Mouse (Mus musculus): ENCODE results near the gene Rasgef1b.

Gene Rasgef1b

DNA sequence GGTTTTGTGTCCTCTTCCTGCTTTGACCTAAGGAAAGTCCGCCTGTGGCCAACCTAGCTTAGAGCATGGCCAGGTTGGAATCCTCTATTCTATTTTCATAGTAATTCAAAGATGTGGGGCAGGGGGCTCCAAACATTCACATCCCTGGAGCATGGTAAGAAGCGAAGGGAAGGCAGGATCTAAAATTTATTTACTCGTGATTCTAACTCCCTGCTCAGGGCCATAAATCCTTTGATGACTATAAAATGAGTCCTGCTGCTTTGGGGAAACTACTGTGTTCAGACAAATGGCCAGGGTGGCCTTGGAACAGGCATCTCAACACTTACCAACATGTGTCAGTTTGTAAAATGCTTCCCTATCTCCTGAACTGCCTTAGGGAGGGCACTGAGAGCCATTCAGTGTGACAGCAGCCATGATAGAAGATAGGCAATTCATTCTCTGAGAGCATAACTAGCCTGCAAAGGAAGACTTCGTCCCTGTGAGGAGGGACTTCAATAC, 470.8 kb downstream of the Rasgef1b start:
- no peak for DNase-seq (ENCODE audit: low read depth, low spot score)

DNA sequence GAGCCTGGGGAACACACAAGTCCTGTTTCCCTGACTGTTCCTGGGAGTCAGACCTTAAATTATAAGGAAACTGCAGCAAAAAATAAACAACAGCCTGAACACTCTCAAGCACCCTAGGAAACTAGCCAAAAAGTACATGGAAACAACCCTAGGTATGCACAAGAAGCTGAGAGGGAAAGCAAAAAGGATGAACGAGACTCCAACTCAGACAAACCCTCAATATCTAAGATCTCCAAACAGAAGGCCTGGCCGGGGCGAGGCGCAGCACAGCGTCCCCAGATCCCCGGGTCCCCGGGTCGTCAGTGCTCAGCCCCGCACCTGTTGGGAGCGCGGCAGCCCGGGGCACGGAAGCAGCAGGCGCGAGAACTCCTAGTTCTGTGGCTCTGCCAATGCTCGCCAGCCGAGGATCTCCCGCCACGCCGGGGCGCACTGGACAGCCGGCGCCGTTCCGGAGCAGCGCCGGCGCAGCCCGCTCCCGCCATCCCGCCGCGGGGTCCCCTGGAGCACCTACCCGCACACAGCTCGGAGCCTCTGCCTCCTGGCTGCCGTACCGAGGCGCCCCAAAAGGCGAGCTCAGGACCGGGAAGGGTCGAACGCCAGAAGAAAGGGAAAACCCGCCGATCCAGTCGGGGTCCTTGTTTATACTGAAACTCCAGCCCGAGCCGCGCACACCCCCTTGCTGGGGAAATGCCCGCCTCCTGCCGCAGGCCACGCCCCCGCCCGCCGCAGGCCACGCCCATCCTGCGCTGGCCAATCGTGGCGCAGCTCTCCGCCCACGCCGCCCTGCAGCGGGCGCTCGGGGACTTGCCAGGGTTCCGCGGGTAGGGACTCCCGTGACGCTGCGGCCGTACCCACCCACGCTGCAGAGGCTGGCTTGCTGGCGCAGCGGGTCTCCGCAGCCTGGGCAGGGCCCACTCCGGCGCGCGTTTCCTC, 476.4 kb downstream of the Rasgef1b start:
- peak; percentile 86 for DNase-seq (ENCODE audit: low read depth, low spot score)

DNA sequence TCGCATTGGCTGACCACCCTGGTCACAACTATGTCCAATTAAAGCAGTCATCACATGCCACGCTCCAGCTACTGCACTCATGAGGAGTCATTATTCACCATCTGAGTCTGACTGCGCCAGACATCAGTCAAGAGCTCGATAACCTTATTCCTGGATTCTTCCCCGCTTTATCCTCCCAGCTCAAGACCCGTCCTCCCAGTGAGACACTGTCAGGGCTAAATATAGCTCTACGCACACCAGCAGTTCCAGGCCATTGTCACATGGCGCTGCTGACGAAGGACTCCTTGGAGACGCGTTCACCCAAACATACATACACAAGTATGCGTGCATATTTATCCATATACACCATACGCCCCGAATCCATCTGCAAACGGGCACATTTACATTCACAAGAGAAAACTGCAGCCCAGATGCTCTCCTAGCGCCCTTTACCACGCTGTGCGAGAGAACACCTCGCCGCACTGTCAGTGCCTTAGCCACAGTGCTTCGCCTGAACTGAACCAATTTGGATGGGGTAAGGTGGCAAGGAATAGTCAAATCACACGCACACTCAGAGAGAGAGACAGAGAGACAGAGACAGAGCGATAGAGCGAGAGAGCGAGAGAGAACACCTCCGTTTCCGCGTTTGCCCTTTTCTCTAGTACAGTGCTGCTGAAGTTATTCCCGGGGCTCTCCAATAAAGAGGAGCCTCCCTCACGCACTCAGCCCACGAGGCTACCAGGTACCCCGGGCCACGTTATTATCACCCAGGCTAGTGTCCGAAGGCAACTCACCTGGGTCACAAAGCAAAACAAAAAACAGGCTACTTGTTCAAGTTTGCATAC, 477.3 kb downstream of the Rasgef1b start:
- no peak for DNase-seq (ENCODE audit: low read depth, low spot score)

- DNase-seq (ENCODE audit: low read depth, low spot score): no peak
These were observed 478.0 kb downstream of the Rasgef1b start for GRCm38 (mm10) chr5:99250820-99251219.

GRCm38 (mm10) chr5:99248501-99248900, 480.4 kb downstream of the Rasgef1b start:
- peak; percentile 81 for DNase-seq (ENCODE audit: low read depth, low spot score)

DNA sequence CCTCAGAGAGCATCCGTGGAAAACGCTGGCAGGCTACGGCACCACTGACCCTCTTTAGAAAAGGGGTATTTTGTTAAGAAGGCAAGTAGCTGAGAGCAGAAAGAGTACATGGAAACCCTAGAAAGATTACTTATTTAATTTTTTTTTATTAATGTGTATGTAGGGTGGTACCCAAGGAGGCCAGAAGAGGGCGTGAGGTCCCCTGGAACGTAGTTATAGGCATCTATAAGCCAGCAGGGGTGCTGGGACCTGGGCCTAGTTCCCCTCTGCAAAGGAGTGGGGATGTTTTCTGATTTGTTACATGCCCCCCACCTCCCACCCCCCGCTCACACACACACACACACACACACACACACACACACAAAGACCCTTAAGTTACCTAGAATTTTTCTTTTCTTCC, 480.9 kb downstream of the Rasgef1b start:
- DNase-seq (ENCODE audit: low read depth, low spot score): no peak

DNA sequence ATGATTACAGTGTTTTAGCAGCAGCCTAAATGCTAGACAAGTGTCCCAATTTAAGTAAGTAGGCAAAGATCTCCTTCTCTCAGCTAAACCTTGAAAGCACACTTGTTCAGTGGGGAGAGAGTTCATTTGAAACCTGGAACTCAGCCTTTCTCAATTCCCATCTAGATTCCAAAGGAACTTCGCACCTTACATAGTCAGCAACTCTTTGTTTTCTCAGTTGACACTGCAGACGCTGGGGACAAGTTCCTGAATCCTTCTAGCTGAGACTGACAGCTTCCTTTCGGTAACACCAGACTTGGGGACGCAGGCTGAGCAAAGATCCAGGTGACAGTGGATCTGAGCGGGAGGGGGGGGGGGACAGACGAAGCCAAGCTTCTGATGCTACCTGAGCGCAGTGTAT, 481.4 kb downstream of the Rasgef1b start:
- DNase-seq (ENCODE audit: low read depth, low spot score): no peak

GRCm38 (mm10) chr5:99246972-99247371, 481.9 kb downstream of the Rasgef1b start:
- no peak for DNase-seq (ENCODE audit: low read depth, low spot score)

- DNase-seq (ENCODE audit: low read depth, low spot score): no peak
These were observed 486.7 kb downstream of the Rasgef1b start for GRCm38 (mm10) chr5:99241988-99242740.

DNA sequence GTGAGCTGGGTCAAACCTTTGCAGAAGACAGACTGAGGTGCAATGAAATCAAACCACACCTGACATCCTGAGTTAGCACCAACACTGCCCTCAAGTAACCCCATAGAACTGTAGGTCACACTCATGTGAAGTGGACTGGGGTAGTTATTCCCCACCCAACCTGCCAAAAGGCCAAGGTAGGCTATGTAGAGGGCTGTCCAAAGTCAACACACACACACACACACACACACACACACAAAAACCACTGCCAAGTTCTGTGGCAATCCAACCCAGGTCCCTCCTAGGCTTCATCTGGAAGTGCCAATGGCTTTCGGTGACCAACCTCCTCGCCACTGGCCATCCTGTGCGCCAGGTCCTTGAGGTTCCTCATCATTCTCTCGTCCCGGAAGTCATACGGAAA, 488.4 kb downstream of the Rasgef1b start:
- DNase-seq (ENCODE audit: low read depth, low spot score): no peak

GRCm38 (mm10) chr5:99239677-99240076, 489.2 kb downstream of the Rasgef1b start:
- DNase-seq (ENCODE audit: low read depth, low spot score): no peak

- DNase-seq (ENCODE audit: low read depth, low spot score): no peak
These were observed 490.7 kb downstream of the Rasgef1b start for GRCm38 (mm10) chr5:99238150-99238549.

DNA sequence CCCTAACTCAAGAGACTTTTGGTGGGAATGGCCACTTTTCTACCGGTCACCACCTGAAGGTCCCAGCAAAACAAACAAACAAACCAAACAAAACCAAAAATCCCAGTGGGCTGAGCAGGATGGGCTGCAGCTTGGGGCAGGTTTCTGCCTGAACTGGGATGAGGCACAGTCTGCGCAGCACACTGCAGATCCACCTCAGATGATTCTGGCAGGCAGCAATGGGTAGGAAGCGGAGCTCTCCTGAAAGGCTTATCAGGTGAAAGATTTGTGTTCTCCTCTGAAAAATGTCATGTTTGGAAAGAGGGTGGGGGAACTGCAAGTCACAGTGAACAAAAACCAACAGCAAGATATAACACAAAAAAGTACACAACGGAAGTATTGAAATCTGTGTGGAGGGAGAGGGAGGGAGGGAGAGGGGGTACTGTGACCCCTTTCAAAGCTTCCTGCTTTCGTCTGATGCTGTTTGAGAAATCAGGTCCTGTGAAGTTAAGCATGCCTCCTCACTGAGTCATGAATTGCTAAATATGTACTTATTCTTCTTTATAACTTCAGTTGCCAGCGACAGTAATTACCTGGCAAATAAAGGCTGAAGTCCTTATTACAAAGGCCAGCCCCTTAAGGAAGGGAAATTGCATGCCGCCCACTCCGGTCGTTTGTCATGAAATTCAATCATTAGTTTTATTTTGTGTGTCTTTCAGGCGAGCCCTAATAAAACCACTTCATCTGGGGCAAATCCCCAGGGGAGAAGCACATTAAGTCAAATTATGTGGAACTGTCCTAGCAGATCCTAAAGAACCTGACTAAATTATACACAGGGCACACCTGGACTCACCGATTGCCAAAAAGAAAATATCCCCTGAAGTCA, 491.7 kb downstream of the Rasgef1b start:
- no peak for DNase-seq (ENCODE audit: low read depth, low spot score)

DNA sequence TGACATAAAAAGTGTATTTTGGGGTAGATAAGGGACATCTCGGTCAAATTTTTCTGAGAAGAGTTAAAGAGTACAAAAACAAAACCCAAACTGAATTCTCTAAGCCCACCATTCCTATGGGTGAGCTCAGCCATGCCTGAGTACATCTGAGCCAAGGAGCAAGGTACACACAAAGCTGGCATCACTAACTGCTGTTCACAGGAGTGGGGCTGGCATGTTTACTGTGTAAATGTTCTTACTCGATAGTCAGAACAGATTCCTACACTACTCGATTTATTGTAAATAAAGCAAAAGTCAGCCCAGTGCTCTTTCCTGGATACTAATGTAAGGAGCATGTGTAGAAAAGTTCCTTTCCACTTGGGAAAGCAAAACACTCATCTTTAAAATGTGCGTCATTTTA, 492.4 kb downstream of the Rasgef1b start:
- no peak for DNase-seq (ENCODE audit: low read depth, low spot score)

GRCm38 (mm10) chr5:99234275-99234674, 494.6 kb downstream of the Rasgef1b start:
- DNase-seq (ENCODE audit: low read depth, low spot score): no peak

- DNase-seq (ENCODE audit: low read depth, low spot score): no peak
These were observed 495.7 kb downstream of the Rasgef1b start for GRCm38 (mm10) chr5:99233176-99233575.

GRCm38 (mm10) chr5:99232410-99232809, 496.5 kb downstream of the Rasgef1b start:
- DNase-seq (ENCODE audit: low read depth, low spot score): no peak

GRCm38 (mm10) chr5:99230476-99230875, 498.4 kb downstream of the Rasgef1b start:
- no peak for DNase-seq (ENCODE audit: low read depth, low spot score)

DNA sequence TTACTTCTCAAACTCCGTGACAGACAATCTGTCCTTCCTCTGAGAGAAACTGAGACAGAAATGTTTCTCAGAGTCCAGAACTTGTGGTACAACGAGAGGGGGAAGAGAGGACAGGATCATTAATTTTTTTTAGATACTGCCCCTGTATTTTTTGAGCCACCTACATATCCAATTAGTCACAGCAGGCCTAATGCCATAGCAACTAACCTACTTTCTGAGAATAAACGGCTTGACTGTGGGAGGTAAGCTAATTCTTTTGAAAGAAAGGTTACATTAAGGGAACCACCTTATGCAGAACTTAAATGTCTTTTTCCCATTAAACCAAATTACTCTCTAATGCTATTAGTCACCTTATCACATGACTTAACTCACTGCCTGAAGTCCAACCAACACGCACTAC, 501.5 kb downstream of the Rasgef1b start:
- DNase-seq (ENCODE audit: low read depth, low spot score): no peak

- DNase-seq (ENCODE audit: low read depth, low spot score): no peak
These were observed 504.3 kb downstream of the Rasgef1b start for GRCm38 (mm10) chr5:99224571-99225011.
